Mouse (Mus musculus) midbrain, embryonic 10.5 days (tissue): ENCODE results near the gene Capn11. TPM values are rescaled to one million over a fixed set of nuclear protein-coding genes. Genes with fewer than 3 reads are reported as not detected.
A peak's percentile ranks its signal among the peaks of the same experiment; 100 is the strongest.

ENCODE experiments used
- DNase-seq: peaks from one replicate; pipeline ENCODE4 v3.0.0-alpha.2; 2017; ENCODE audit warnings: low spot score
- H3K27ac ChIP-seq: fragments of 300-500 bp; sonication (generic); replicated peaks from 2 replicates; pipeline ENCODE4 v1.5.1; 2016; ENCODE audit warnings: mild to moderate bottlenecking
- H3K27me3 ChIP-seq: fragments of 300-500 bp; sonication (generic); 2 replicates; pipeline ENCODE4 v1.6.1; 2016; ENCODE audit warnings: low read depth, mild to moderate bottlenecking; ENCODE audit not compliant: poor library complexity, severe bottlenecking
- H3K36me3 ChIP-seq: fragments of 300-500 bp; sonication (generic); 2 replicates; pipeline ENCODE4 v1.6.1; 2016; ENCODE audit warnings: mild to moderate bottlenecking, moderate library complexity
- H3K4me1 ChIP-seq: fragments of 300-500 bp; sonication (generic); 2 replicates; pipeline ENCODE4 v1.6.1; 2016
- H3K4me3 ChIP-seq: fragments of 300-500 bp; sonication (generic); 2 replicates; pipeline ENCODE4 v1.5.1; 2016; ENCODE audit warnings: mild to moderate bottlenecking, moderate library complexity
- H3K9me3 ChIP-seq: fragments of 300-500 bp; sonication (generic); replicated peaks from 2 replicates; pipeline ENCODE4 v1.6.1; 2016; ENCODE audit warnings: mild to moderate bottlenecking
- WGBS: fragments of 180-500 bp; shearing (Covaris S2); methylation state at CpG from one replicate; pipeline ENCODE4 v1.1.7; 2016; 5-methylcytosine and 5-hydroxymethylcytosine counted together
- polyA plus RNA-seq: library from polyadenylated mRNA; unstranded; fragments of >200 nt; fragmentation: Nextera tagmentation; extraction: Ambion mirVana; gene quantifications from 2 replicates; pipeline ENCODE4 v1.2.1, GENCODE M21; 2016

Capn11 gene
- polyA plus RNA-seq = 0.76 and 1.5 TPM in 2 replicates

DNA sequence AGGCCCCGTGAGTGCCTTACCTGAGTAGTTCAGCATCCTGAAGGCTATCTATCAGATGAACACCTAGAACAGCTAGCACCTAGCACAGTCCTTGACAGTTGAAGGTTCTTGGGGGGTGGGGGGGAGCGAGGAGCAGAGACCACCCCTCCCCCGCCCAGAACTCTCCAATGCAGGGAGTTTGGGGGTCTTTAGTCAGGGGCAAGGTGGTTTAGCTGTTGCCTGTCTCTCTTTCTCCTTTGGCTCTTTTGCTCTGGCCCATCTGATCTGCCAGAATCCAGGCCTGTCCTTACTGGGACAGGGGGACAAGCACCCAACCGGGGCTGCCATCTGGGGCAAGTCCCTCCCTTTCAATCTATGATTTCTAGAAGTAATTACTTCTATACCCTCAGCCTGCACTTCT is at the start of gene Capn11:
Gene Capn11 (minus strand): TSS at position 101 of the 400 bp plus-strand sequence.
- no peak within 1 kb of the TSS for H3K4me3 ChIP-seq
- H3K36me3 ChIP-seq = peaks cover 38% of the 10 kb centered on the region
- 82% methylated on average over 4 of the region's 4 CpGs for WGBS
- no peaks in the 10 kb centered on the region for H3K9me3 ChIP-seq
- 0 out of 2 replicates have a peak within 1 kb of the TSS, but pooled peaks have one; percentile 42 for H3K27ac ChIP-seq
- H3K4me1 ChIP-seq = peaks cover 21% of the 10 kb centered on the region
- DNase-seq = no peak
- H3K27me3 ChIP-seq = no peaks in the 10 kb centered on the region

DNA sequence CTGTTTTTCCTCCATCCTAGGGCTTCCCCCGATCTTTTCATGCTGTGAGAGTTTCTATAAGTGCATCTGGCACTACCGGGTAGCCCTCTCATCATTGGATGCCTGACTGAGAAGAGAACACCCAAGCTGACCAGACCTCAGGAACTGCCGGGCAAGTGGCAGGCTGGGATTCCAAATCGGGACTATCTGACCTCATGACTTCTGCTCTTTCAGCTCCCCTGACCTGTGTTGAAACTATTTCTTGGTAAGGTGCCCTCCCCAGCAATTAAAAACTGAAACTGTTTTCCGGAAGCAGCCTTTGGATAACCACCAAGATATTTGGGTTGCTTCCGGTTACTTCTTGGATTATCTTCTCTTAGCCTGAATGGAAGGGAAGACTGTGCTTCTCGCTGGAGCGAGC is 49.1 kb upstream of the Capn11 start:
- 82% methylated on average over 8 of the region's 8 CpGs for WGBS
- Histone ChIP-seq H3K9me3 (no peaks in the 10 kb centered on the region), H3K27me3 (no peaks in the 10 kb centered on the region), H3K4me3 (no peak overlapping the region), H3K36me3 (no peaks in the 10 kb centered on the region), H3K4me1 (no peaks in the 10 kb centered on the region), H3K27ac (no peak overlapping the region)
- no peak for DNase-seq

DNA sequence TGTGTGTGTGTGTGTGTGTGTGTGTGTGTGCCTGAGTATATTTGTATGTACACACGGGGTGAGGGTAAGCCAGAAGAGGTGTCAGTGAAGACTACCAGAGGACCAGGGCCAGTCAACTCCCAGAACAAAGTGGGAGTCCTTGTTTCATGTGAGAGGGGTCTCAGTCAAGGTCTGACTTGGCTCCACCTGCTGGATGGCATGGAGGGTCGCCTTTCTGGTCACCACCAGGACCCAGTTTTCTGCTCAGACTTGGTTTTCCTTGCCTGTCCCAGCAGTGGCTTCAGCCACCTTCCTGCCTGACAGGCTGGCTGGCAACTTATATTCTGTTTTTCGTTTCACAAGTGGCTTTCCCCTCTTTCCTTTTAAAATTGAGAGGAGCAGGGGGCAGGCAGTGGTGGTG is 48.3 kb upstream of the Capn11 start:
- no peaks in the 10 kb centered on the region for H3K9me3 ChIP-seq
- DNase-seq = no peak
- no peaks in the 10 kb centered on the region for H3K27me3 ChIP-seq
- H3K4me3 ChIP-seq = no peak overlapping the region
- WGBS = 52% methylated on average over 3 of the region's 3 CpGs
- peaks cover 1% of the 10 kb centered on the region for H3K4me1 ChIP-seq
- H3K36me3 ChIP-seq = no peaks in the 10 kb centered on the region
- H3K27ac ChIP-seq = no peak overlapping the region

DNA sequence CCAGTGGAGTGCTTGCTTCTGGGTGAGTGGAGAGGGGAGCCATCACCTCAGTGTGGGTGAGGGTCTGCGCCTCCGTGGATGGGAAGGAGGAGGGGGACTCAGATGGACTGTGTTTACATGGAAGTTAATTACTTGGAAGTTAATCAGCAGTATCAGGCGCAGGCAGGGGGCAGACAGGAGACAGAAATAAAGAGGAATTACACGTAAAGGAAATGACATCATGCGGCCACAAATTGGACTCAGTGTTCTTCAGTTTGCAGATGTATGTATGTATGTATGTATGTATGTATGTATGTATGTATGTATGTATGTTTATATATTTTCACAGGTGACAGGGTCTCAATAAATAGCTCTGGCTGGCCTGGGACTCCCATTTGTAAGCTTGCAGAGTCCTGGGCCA is 47.7 kb upstream of the Capn11 start:
- H3K27me3 ChIP-seq = no peaks in the 10 kb centered on the region
- 89% methylated on average over 5 of the region's 5 CpGs for WGBS
- H3K36me3 ChIP-seq = no peaks in the 10 kb centered on the region
- no peaks in the 10 kb centered on the region for H3K9me3 ChIP-seq
- DNase-seq = no peak
- peaks cover 7% of the 10 kb centered on the region for H3K4me1 ChIP-seq
- no peak overlapping the region for H3K27ac ChIP-seq
- H3K4me3 ChIP-seq = no peak overlapping the region

DNA sequence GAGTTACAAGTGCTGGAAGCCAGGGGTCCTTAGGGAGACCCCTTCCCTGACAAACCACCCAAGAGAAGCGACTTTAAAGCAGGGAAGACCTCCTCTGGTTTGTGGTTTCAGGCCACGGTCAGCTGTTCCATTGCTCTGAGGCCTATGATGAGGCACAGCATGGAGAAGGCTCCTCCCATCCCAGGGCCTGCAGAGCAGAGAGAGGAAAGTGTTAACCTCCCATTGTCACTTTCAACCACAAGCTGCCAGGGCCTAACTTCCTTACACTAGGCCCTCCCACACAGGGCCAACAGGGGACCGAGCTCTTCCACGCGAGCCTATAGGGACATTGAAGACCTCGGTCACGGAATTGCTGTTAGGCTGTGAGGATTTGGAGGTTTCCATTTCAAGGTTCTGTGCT is 44.1 kb upstream of the Capn11 start:
- Histone ChIP-seq H3K4me1 (peaks cover 29% of the 10 kb centered on the region), H3K27me3 (no peaks in the 10 kb centered on the region), H3K4me3 (no peak overlapping the region), H3K36me3 (peaks cover 11% of the 10 kb centered on the region), H3K27ac (no peak overlapping the region), H3K9me3 (no peaks in the 10 kb centered on the region)
- WGBS = 67% methylated on average over 7 of the region's 7 CpGs
- no peak for DNase-seq

- WGBS = 69% methylated on average over 4 of the region's 4 CpGs
- H3K4me1 ChIP-seq = peaks cover 29% of the 10 kb centered on the region
- H3K36me3 ChIP-seq = peaks cover 20% of the 10 kb centered on the region
- 0 out of 2 replicates have a peak overlapping the region, but pooled peaks have one; percentile 46 for H3K27ac ChIP-seq
- H3K9me3 ChIP-seq = no peaks in the 10 kb centered on the region
- DNase-seq = no peak
- no peaks in the 10 kb centered on the region for H3K27me3 ChIP-seq
- no peak overlapping the region for H3K4me3 ChIP-seq
Observed at GRCm38 (mm10) chr17:45702254-45702653, 43.1 kb upstream of the Capn11 start.

DNA sequence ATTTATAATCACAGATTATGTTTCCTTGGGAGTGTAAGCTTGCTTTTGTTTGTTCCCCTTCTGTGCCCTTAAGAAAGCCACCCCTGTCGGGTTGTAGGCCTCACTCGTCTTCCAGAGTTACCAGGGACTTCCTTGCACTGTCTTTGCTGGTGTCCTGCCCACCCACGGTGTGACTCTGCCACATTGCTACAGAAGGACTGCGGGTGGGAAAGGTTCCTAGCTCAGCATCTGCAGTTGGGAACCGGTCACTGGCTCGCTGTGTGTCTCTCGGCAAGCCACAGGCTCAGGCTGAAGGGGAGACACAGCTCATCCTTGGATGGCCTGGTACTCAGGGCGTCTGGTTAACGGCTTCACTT is 42.1 kb upstream of the Capn11 start:
- no peaks in the 10 kb centered on the region for H3K9me3 ChIP-seq
- H3K27ac ChIP-seq = peak overlapping the region; percentile 60
- no peaks in the 10 kb centered on the region for H3K27me3 ChIP-seq
- peaks cover 31% of the 10 kb centered on the region for H3K36me3 ChIP-seq
- peaks cover 29% of the 10 kb centered on the region for H3K4me1 ChIP-seq
- no peak overlapping the region for H3K4me3 ChIP-seq
- DNase-seq = no peak
- WGBS = 75% methylated on average over 9 of the region's 9 CpGs

DNA sequence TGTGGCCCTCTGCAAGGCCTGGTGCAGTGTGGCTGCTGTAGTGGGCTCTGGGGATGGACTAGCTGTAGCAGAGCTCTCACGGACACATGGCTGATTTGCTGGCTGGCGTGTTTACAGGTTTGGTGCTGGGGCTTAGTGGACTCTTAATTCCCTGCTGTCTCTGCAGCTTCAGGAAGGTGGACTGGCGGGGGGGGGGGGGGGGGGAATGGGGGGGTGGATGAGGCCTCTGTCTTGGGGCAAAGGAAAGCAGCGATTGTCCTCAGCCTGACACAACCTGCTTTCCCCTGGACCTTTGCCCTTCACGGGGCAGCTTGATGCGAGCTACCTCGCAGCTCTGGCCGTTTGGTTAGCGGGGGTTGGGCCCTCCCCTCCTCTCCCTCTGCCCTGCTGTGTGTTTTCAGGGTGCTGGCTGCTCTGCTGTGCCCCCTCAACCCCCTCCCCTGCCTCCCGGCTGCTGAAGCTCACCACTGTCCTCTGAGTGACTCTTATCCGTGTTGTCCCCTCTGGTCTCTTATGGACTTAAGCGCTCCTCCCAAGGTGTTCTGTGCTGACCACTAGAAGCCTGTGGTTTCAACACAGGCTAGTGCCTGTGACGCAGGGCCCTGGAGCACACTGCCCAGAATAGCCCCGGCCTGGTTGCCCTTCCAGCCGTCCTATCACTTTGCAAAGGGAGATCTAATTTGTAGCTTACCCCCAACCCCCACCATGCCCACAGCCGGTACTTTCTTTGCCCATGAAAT is 41.5 kb upstream of the Capn11 start:
- Histone ChIP-seq H3K4me3 (no peak overlapping the region), H3K4me1 (peaks cover 29% of the 10 kb centered on the region), H3K27me3 (no peaks in the 10 kb centered on the region), H3K36me3 (peaks cover 31% of the 10 kb centered on the region), H3K27ac (peak overlapping the region; percentile 60), H3K9me3 (no peaks in the 10 kb centered on the region)
- DNase-seq = no peak
- 58% methylated on average over 9 of the region's 16 CpGs for WGBS

DNA sequence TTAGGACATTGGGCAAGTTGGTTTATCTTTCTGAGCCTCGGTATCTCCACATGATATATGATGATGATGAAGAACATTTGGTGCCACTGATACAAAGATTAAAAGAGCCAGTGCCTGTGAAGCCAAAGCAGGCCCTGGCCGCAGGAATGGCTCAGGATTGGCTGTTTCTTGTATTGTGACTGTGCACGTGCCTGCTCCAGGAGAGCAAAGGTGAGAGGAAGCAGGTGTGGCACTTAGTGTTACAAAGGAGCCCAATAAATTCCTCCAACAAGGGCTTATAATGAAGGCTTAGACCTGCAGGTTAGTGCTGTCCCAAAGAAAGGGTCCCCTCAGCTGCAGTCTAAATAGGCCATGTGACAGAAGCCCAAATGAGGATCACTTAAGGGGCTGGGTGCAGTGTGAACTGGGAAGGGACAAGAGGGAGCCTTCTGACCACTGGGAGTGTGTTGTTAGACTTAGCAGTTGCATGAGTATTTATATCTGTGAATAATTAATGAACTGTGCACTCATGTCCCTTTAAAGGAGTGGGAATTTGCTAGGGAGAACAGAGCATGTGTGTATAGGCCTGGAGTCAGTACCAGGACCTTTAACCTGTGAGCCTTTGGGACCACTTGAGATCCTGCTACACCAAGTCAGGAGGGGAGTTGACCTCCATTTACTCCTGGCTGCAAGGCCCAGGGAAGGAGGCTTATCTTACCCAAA is 40.1 kb upstream of the Capn11 start:
- peaks cover 30% of the 10 kb centered on the region for H3K4me1 ChIP-seq

DNA sequence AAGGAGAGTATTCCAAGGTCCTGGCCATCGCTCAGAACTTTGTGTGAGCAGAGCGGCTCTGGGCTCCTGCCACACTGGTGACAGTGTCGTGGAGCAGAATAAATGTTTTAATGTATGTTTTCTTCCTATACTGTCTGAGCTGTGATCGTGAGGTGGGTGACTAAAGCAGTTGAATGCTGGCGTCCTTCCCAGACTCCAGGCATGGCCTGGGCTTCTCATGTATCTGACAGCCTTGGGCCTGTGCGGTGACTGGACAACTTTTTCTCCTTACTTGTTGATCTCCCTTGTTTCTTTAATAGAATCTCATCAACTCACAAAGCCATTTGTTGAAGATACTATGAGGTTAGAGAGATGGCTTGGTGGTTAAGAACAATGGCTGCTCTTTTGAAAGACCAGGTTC is 39.2 kb upstream of the Capn11 start:
- no peaks in the 10 kb centered on the region for H3K9me3 ChIP-seq
- no peak overlapping the region for H3K27ac ChIP-seq
- no peaks in the 10 kb centered on the region for H3K27me3 ChIP-seq
- WGBS = 95% methylated on average over 6 of the region's 6 CpGs
- H3K4me3 ChIP-seq = no peak overlapping the region
- peaks cover 35% of the 10 kb centered on the region for H3K36me3 ChIP-seq
- peaks cover 34% of the 10 kb centered on the region for H3K4me1 ChIP-seq
- DNase-seq = no peak

More for the DNA sequence above, 40.1 kb upstream of the Capn11 start:
- WGBS = 90% methylated on average over 3 of the region's 3 CpGs
- Histone ChIP-seq H3K27ac (no peak overlapping the region), H3K36me3 (peaks cover 35% of the 10 kb centered on the region), H3K4me3 (no peak overlapping the region), H3K27me3 (no peaks in the 10 kb centered on the region), H3K9me3 (no peaks in the 10 kb centered on the region)
- no peak for DNase-seq

DNA sequence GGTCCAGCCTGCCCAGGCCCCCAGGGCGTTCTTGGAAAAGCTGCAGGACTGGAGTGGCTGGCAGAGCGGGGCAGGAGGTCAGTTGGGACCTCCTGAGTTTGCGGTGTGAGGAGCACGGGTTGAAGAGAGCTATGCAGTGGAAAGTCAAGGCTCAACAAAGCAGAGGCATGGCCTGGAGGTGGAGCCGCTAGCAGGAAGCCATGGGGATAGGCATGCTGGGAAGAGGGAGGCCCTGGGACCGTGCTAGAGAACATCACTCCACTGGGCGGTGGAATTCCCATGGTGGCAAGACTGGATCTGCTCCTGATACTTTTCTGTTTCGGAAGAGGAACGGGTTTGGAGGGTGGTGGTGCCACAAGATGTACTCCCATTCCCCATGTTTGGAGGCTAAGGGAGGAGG is 37.9 kb upstream of the Capn11 start:
- no peak for DNase-seq
- H3K27me3 ChIP-seq = no peaks in the 10 kb centered on the region
- no peak overlapping the region for H3K27ac ChIP-seq
- H3K36me3 ChIP-seq = peaks cover 35% of the 10 kb centered on the region
- H3K4me1 ChIP-seq = peaks cover 29% of the 10 kb centered on the region
- no peak overlapping the region for H3K4me3 ChIP-seq
- WGBS = 88% methylated on average over 9 of the region's 9 CpGs
- H3K9me3 ChIP-seq = no peaks in the 10 kb centered on the region

DNA sequence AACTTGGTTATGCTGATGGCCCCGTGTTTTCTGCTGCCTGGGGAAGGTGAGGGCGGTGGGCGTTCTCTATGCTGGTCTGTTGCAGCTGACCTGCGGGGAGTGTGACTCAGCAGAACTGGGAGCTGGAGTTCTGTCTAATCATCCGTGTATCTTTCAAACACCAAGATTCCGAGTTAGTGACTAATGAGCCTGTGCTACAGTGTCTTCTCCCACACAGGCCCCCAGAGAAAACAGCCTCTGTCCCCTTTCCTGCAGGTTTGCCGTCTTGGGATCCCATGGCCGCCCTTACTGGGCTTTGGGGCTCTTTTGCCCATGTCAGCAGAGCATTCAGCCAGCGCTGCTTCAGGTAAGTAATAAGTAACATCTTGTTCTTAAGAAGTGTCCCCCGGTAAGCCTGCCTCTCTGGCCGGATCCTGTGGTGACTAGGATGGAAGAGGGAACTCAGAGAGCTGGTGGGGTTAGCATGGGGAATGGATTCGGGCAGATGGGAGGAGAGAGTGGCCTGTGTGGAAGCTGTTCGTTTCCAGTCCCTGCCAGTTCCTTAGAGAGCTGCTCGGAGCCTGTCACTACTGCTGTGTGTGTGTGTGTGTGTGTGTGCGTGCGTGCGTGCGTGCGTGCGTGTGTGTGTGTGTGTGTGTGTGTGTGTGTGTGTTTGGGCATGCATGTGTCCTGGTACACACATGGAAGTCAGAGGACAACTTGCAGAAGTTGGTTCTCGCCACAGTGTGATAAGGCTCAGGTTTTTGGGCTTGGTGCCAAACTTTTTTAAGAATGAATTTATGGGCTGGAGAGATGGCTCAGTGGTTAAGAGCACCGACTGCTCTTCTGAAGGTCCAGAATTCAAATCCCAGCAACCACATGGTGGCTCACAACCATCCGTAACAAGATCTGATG is 36.3 kb upstream of the Capn11 start:
- 82% methylated on average over 23 of the region's 23 CpGs for WGBS
- H3K27me3 ChIP-seq = no peaks in the 10 kb centered on the region
- H3K9me3 ChIP-seq = no peaks in the 10 kb centered on the region
- DNase-seq = no peak
- H3K4me3 ChIP-seq = no peak overlapping the region
- H3K4me1 ChIP-seq = peaks cover 13% of the 10 kb centered on the region
- H3K36me3 ChIP-seq = peaks cover 35% of the 10 kb centered on the region
- H3K27ac ChIP-seq = 0 out of 2 replicates have a peak overlapping the region, but pooled peaks have one; percentile 42
